Mouse (Mus musculus): ENCODE measurements around the gene Prrc2a. TPM values are rescaled to one million over a fixed set of nuclear protein-coding genes. Genes with fewer than 3 reads are reported as not detected.

The Prrc2a gene
- polyA plus RNA-seq, 1 experiment from 2014 or later, result 131 TPM

DNA sequence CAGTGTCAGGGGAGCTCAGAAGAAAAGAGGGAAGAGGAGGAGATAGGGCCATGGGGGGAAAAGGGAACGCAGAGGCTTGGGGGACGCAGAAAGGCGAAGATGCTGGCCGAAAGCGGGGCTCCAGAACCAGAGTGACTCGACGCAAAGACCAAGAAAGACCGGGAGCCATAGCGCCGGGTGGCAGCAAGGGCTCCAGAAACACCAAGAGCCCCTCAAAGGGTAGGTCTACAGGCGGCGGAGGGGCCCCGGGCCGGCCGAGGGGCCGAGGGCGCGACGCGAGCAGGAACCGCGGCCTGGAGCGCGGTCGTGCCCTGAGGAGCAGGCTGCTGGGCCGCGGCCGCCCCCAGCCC, 504 bp downstream of the Prrc2a start:
- WGBS, result under 1% methylated on average over 20 of the region's 28 CpGs
- H3K9ac ChIP-seq (replicated peaks; ENCODE audit: low read length), result peak overlapping the region; percentile 99
- peaks cover 21% of the 10 kb centered on the region for H3K36me3 ChIP-seq (replicated peaks; ENCODE audit: control insufficient read depth, insufficient read depth, low read depth, low read length)
- DNase-seq (ENCODE audit: low spot score) (no peak), ATAC-seq (replicated peaks; ENCODE audit: insufficient number of reproducible peaks, low FRiP score, low TSS enrichment, low read depth) (no peak; the same call in 1 of the 2 replicates)
- H3K4me3 ChIP-seq (ENCODE audit: low read depth, low read length), result peak overlapping the region; percentile 91
- peak overlapping the region; percentile 93 for H3K27ac ChIP-seq (replicated peaks; ENCODE audit: low read depth, low read length)
- H3K27me3 ChIP-seq (ENCODE audit: control insufficient read depth, insufficient read depth, low read length), result no peaks in the 10 kb centered on the region
- peaks cover 2% of the 10 kb centered on the region; the same call in 1 of the 2 replicates for H3K4me1 ChIP-seq (ENCODE audit: control insufficient read depth, insufficient read depth, low read length)
- H3K9me3 ChIP-seq (replicated peaks; ENCODE audit: control insufficient read depth, low read length), result no peaks in the 10 kb centered on the region
- peak overlapping the region; percentile 96 for H3K4me2 ChIP-seq (ENCODE audit: low read depth, low read length)

GRCm38 (mm10) chr17:35163326-35164081, 1.2 kb downstream of the Prrc2a start:
- Histone ChIP-seq H3K27ac (replicated peaks; ENCODE audit: low read depth, low read length) (peak overlapping the region; percentile 93; the same call in 1 of the 2 replicates), H3K36me3 (replicated peaks; ENCODE audit: control insufficient read depth, insufficient read depth, low read depth, low read length) (peaks cover 27% of the 10 kb centered on the region), H3K9me3 (replicated peaks; ENCODE audit: control insufficient read depth, low read length) (no peaks in the 10 kb centered on the region), H3K4me3 (ENCODE audit: low read depth, low read length) (peak overlapping the region; percentile 91), H3K4me2 (ENCODE audit: low read depth, low read length) (peak overlapping the region; percentile 96), H3K9ac (replicated peaks; ENCODE audit: low read length) (peak overlapping the region; percentile 99), H3K27me3 (ENCODE audit: control insufficient read depth, insufficient read depth, low read length) (no peaks in the 10 kb centered on the region), H3K4me1 (ENCODE audit: control insufficient read depth, insufficient read depth, low read length) (peaks cover 2% of the 10 kb centered on the region; the same call in 1 of the 2 replicates)
- no peak for DNase-seq (ENCODE audit: low spot score)
- no peak for ATAC-seq (replicated peaks; ENCODE audit: insufficient number of reproducible peaks, low FRiP score, low TSS enrichment, low read depth)
- WGBS, result 19% methylated on average over 8 of the region's 8 CpGs

DNA sequence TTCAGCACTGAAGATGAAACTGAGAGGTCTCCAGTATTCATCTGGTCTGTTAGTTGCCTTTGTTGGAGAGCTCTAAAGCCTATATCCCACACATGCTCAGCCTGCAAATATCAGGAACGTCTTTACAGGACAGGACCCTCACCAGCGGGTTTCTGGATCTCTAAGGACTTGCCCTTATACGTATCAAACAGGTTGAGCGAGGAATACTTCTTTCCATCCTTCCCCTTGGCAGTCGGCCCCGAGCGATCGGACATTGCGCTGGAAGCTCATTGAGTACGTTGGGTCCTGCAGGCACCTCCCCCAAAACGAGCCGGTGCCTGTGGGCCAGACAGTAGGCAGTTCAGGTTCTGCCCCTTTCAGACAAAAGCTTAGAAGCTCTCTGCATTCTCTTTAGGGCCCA, 2.0 kb downstream of the Prrc2a start:
- ATAC-seq (replicated peaks; ENCODE audit: insufficient number of reproducible peaks, low FRiP score, low TSS enrichment, low read depth), result no peak
- no peak overlapping the region for H3K27ac ChIP-seq (replicated peaks; ENCODE audit: low read depth, low read length)
- WGBS, result 61% methylated on average over 12 of the region's 12 CpGs

DNA sequence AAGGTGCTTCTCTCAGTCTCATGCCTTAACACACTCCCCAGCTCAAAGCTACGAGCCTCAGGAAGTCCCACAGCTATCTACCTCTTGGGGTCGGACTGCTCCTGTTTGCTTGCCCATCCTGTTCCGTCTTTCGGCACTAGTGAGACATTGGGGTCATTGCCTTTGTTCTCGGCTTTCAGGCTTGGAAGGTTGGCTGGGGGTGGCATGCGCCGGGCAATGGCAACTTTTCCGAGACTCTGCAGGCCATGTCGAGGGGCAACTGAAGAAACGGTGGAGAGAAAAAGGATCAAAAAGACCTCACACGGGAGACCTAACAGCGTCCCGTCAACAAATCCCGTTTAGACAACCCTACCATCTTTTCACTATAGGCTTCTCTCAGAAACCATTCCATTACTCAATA, 2.6 kb downstream of the Prrc2a start:
- Histone ChIP-seq H3K4me1 (ENCODE audit: control insufficient read depth, insufficient read depth, low read length) (peaks cover 2% of the 10 kb centered on the region; the same call in 1 of the 2 replicates), H3K27ac (replicated peaks; ENCODE audit: low read depth, low read length) (no peak overlapping the region), H3K4me3 (ENCODE audit: low read depth, low read length) (peak overlapping the region; percentile 91), H3K9me3 (replicated peaks; ENCODE audit: control insufficient read depth, low read length) (no peaks in the 10 kb centered on the region), H3K4me2 (ENCODE audit: low read depth, low read length) (peak overlapping the region; percentile 96), H3K27me3 (ENCODE audit: control insufficient read depth, insufficient read depth, low read length) (no peaks in the 10 kb centered on the region), H3K36me3 (replicated peaks; ENCODE audit: control insufficient read depth, insufficient read depth, low read depth, low read length) (peaks cover 41% of the 10 kb centered on the region), H3K9ac (replicated peaks; ENCODE audit: low read length) (peak overlapping the region; percentile 99; the same call in 1 of the 2 replicates)
- 75% methylated on average over 14 of the region's 14 CpGs for WGBS
- DNase-seq (ENCODE audit: low spot score), result no peak
- ATAC-seq (replicated peaks; ENCODE audit: insufficient number of reproducible peaks, low FRiP score, low TSS enrichment, low read depth), result no peak

More for the DNA sequence above, 2.0 kb downstream of the Prrc2a start:
- peaks cover 35% of the 10 kb centered on the region for H3K36me3 ChIP-seq (replicated peaks; ENCODE audit: control insufficient read depth, insufficient read depth, low read depth, low read length)
- peak overlapping the region; percentile 99 for H3K9ac ChIP-seq (replicated peaks; ENCODE audit: low read length)
- DNase-seq (ENCODE audit: low spot score), result no peak
- peaks cover 2% of the 10 kb centered on the region; the same call in 1 of the 2 replicates for H3K4me1 ChIP-seq (ENCODE audit: control insufficient read depth, insufficient read depth, low read length)
- H3K4me2 ChIP-seq (ENCODE audit: low read depth, low read length), result peak overlapping the region; percentile 96
- no peaks in the 10 kb centered on the region for H3K9me3 ChIP-seq (replicated peaks; ENCODE audit: control insufficient read depth, low read length)
- H3K4me3 ChIP-seq (ENCODE audit: low read depth, low read length), result peak overlapping the region; percentile 91
- H3K27me3 ChIP-seq (ENCODE audit: control insufficient read depth, insufficient read depth, low read length), result no peaks in the 10 kb centered on the region

DNA sequence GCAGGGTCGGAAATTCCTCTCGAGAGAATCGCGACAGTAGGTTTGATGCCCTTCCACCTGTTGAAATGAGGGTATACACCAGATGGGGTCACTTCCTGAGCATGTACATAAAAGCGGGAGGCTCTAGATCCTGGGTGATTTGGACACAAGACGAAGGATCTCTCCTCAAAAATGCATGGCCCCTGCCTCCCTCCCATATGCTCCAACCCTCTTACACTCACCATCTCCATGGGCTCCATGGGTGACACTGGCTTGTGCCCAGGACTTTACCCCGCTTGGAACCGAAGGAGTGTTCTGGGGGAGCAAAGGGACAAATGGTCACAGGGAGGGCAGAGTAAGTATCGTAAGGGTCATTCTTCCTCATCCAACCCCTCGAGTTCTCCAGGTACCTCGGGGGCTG, 3.3 kb downstream of the Prrc2a start:
- Histone ChIP-seq H3K9ac (replicated peaks; ENCODE audit: low read length) (no peak overlapping the region), H3K4me2 (ENCODE audit: low read depth, low read length) (no peak overlapping the region), H3K27ac (replicated peaks; ENCODE audit: low read depth, low read length) (no peak overlapping the region), H3K27me3 (ENCODE audit: control insufficient read depth, insufficient read depth, low read length) (no peaks in the 10 kb centered on the region), H3K9me3 (replicated peaks; ENCODE audit: control insufficient read depth, low read length) (no peaks in the 10 kb centered on the region), H3K36me3 (replicated peaks; ENCODE audit: control insufficient read depth, insufficient read depth, low read depth, low read length) (peaks cover 48% of the 10 kb centered on the region), H3K4me3 (ENCODE audit: low read depth, low read length) (no peak overlapping the region), H3K4me1 (ENCODE audit: control insufficient read depth, insufficient read depth, low read length) (peaks cover 2% of the 10 kb centered on the region; the same call in 1 of the 2 replicates)
- DNase-seq (ENCODE audit: low spot score) (no peak), ATAC-seq (replicated peaks; ENCODE audit: insufficient number of reproducible peaks, low FRiP score, low TSS enrichment, low read depth) (no peak)
- WGBS, result 88% methylated on average over 11 of the region's 11 CpGs

DNA sequence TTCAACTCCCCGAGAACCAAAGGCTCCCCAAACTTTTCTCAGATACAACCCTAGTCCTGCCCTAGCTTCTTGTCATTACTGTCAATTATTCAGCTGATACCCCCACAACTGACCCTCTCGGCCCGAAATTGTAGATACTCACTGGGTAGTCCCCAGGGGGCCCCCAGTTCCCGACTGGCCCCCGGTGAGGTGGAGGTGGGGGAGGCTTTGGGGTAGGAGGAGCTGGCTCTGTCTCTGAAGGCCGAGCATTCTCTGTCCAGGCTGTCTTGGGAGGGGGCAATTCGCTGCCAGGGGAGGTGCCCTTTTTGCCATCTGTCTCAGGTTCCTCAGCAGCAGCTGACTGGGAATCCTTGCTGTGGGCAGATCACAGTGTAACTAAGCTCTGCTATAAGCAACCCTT, 5.1 kb downstream of the Prrc2a start:
- WGBS, result 89% methylated on average over 7 of the region's 7 CpGs
- H3K27me3 ChIP-seq (ENCODE audit: control insufficient read depth, insufficient read depth, low read length), result no peaks in the 10 kb centered on the region
- H3K4me3 ChIP-seq (ENCODE audit: low read depth, low read length), result no peak overlapping the region
- peaks cover 66% of the 10 kb centered on the region for H3K36me3 ChIP-seq (replicated peaks; ENCODE audit: control insufficient read depth, insufficient read depth, low read depth, low read length)
- no peak for DNase-seq (ENCODE audit: low spot score)
- H3K4me1 ChIP-seq (ENCODE audit: control insufficient read depth, insufficient read depth, low read length), result peaks cover 4% of the 10 kb centered on the region; the same call in 1 of the 2 replicates
- no peak for ATAC-seq (replicated peaks; ENCODE audit: insufficient number of reproducible peaks, low FRiP score, low TSS enrichment, low read depth)
- H3K27ac ChIP-seq (replicated peaks; ENCODE audit: low read depth, low read length), result no peak overlapping the region
- H3K9me3 ChIP-seq (replicated peaks; ENCODE audit: control insufficient read depth, low read length), result no peaks in the 10 kb centered on the region
- H3K4me2 ChIP-seq (ENCODE audit: low read depth, low read length), result no peak overlapping the region
- H3K9ac ChIP-seq (replicated peaks; ENCODE audit: low read length), result no peak overlapping the region

GRCm38 (mm10) chr17:35158850-35159593, 5.7 kb downstream of the Prrc2a start:
- no peak for ATAC-seq (replicated peaks; ENCODE audit: insufficient number of reproducible peaks, low FRiP score, low TSS enrichment, low read depth)
- H3K4me1 ChIP-seq (ENCODE audit: control insufficient read depth, insufficient read depth, low read length), result peaks cover 6% of the 10 kb centered on the region; the same call in 1 of the 2 replicates
- H3K27ac ChIP-seq (replicated peaks; ENCODE audit: low read depth, low read length), result no peak overlapping the region
- no peaks in the 10 kb centered on the region for H3K27me3 ChIP-seq (ENCODE audit: control insufficient read depth, insufficient read depth, low read length)
- DNase-seq (ENCODE audit: low spot score), result no peak
- WGBS, result 93% methylated on average over 16 of the region's 16 CpGs
- H3K9ac ChIP-seq (replicated peaks; ENCODE audit: low read length), result no peak overlapping the region
- no peak overlapping the region for H3K4me3 ChIP-seq (ENCODE audit: low read depth, low read length)
- peaks cover 72% of the 10 kb centered on the region for H3K36me3 ChIP-seq (replicated peaks; ENCODE audit: control insufficient read depth, insufficient read depth, low read depth, low read length)
- no peaks in the 10 kb centered on the region for H3K9me3 ChIP-seq (replicated peaks; ENCODE audit: control insufficient read depth, low read length)
- H3K4me2 ChIP-seq (ENCODE audit: low read depth, low read length), result no peak overlapping the region
